Comparison of ENCODE assay signal across 8 mouse cellular contexts in the genomic region with DNA sequence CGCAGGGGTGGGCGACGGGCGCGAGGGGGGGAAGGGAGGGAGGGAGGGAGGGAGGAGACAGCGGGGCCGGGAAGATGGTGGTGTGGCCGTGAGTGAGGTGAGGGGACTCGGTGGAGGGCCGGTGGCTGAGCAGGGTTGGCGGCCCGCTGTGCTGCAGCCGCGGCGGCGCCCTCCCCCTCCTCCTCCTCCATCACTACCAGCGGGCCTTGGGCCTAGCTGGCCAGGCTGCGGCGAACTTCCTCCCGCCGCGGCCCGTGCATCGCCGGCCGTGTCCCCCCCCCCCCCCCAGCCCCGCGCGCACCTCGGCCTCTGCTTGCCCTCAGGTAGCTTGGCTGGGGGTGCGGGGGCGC. TPM values are rescaled to one million over a fixed set of nuclear protein-coding genes. Genes with fewer than 3 reads are reported as not detected.
A peak's percentile ranks its signal among the peaks of the same experiment; 100 is the strongest.
DNase-seq lines count a peak whose midpoint lies in the region; ATAC-seq and TF ChIP-seq lines count a peak whose summit lies in the region.

No protein-coding gene starts in this region.

- peak overlapping the region; percentile 94 for H3K4me3 ChIP-seq in gastrocnemius, adult 2 months
- peak overlapping the region; percentile 76 for H3K4me3 ChIP-seq in forebrain, postnatal 0 days (ENCODE audit: low read depth, low read length)
- peak overlapping the region; percentile 73 for H3K4me3 ChIP-seq in intestine, postnatal 0 days (ENCODE audit: low read depth, low read length)
- peak overlapping the region; percentile 82 for H3K4me3 ChIP-seq in lung, embryonic 16.5 days (ENCODE audit: low read length)

- peaks cover 34% of the 10 kb centered on the region for H3K4me1 ChIP-seq in forebrain, postnatal 0 days (ENCODE audit: insufficient read depth)
- H3K4me1 ChIP-seq in intestine, postnatal 0 days (replicated peaks; ENCODE audit: control insufficient read depth, insufficient read depth, low read length), result 0 out of 2 replicates have a peak, but pooled peaks cover 8% of the 10 kb centered on the region
- peaks cover 39% of the 10 kb centered on the region for H3K4me1 ChIP-seq in lung, embryonic 16.5 days (replicated peaks; ENCODE audit: control insufficient read depth, insufficient read depth, low read length)

- peak; percentile 42 for ATAC-seq in forebrain, postnatal 0 days
- ATAC-seq in intestine, postnatal 0 days, result peak; percentile 39
- peak; percentile 46 for ATAC-seq in lung, embryonic 16.5 days (ENCODE audit: low read depth)

- H3K36me3 ChIP-seq in forebrain, postnatal 0 days (ENCODE audit: insufficient read depth), result peaks cover 15% of the 10 kb centered on the region
- peaks cover under 1% of the 10 kb centered on the region; the same call in 1 of the 2 replicates for H3K36me3 ChIP-seq in intestine, postnatal 0 days (ENCODE audit: control insufficient read depth, insufficient read depth)
- peaks cover 5% of the 10 kb centered on the region; the same call in 1 of the 2 replicates for H3K36me3 ChIP-seq in lung, embryonic 16.5 days (ENCODE audit: control insufficient read depth, insufficient read depth, low read length)

- H3K27me3 ChIP-seq in forebrain, postnatal 0 days (ENCODE audit: insufficient read depth, low read length), result no peaks in the 10 kb centered on the region
- no peaks in the 10 kb centered on the region for H3K27me3 ChIP-seq in intestine, postnatal 0 days (replicated peaks; ENCODE audit: control insufficient read depth, insufficient read depth, low read length)
- no peaks in the 10 kb centered on the region for H3K27me3 ChIP-seq in lung, embryonic 16.5 days (ENCODE audit: control insufficient read depth, insufficient read depth, low read depth, low read length)

- TF ChIP-seq CTCF in gastrocnemius, adult 2 months (IDR thresholded peaks at IDR 0.05), result no peak
- no peak for TF ChIP-seq CTCF in forebrain, postnatal 0 days (IDR thresholded peaks at IDR 0.05; ENCODE audit: low read depth)
- no peak for TF ChIP-seq CTCF in intestine, postnatal 0 days (IDR thresholded peaks at IDR 0.05; ENCODE audit: low read depth)

- H3K9ac ChIP-seq in forebrain, postnatal 0 days, result peak overlapping the region; percentile 83
- H3K9ac ChIP-seq in intestine, postnatal 0 days (ENCODE audit: low read depth, low read length), result peak overlapping the region; percentile 89
- peak overlapping the region; percentile 96 for H3K9ac ChIP-seq in lung, embryonic 16.5 days (ENCODE audit: low read length)

- peak overlapping the region; percentile 92 for H3K27ac ChIP-seq in gastrocnemius, adult 2 months
- peak overlapping the region; percentile 95 for H3K27ac ChIP-seq in forebrain, postnatal 0 days (ENCODE audit: low read depth, low read length)
- H3K27ac ChIP-seq in intestine, postnatal 0 days (ENCODE audit: low read depth, low read length), result peak overlapping the region; percentile 98
- H3K27ac ChIP-seq in lung, embryonic 16.5 days (ENCODE audit: low read length), result peak overlapping the region; percentile 97

- 0% methylated on average over 7 of the region's 32 CpGs for WGBS in forebrain, postnatal 0 days
- 3% methylated on average over 6 of the region's 32 CpGs for WGBS in intestine, postnatal 0 days
- 0% methylated on average over 6 of the region's 32 CpGs for WGBS in lung, embryonic 16.5 days

- DNase-seq in gastrocnemius, adult 2 months, result peak; percentile 70
- no peak for DNase-seq in gastrocnemius, adult 8-10 months (ENCODE audit: low spot score in 2 of 2)
- peak; percentile 73 for DNase-seq in NIH3T3 (ENCODE audit: low read depth)
- DNase-seq in forebrain, postnatal 0 days, result no peak
- DNase-seq in right cerebral cortex, postnatal 36 days (ENCODE audit: low spot score in 2 of 2), result peak; percentile 20 to 43
- no peak for DNase-seq in gastrocnemius, postnatal 36 days

- peak overlapping the region; percentile 95 for H3K4me2 ChIP-seq in forebrain, postnatal 0 days (ENCODE audit: low read depth)
- peak overlapping the region; percentile 86 for H3K4me2 ChIP-seq in intestine, postnatal 0 days (replicated peaks; ENCODE audit: low read depth)
- H3K4me2 ChIP-seq in lung, embryonic 16.5 days (ENCODE audit: low read depth, low read length), result peak overlapping the region; percentile 79

- no peaks in the 10 kb centered on the region for H3K9me3 ChIP-seq in forebrain, postnatal 0 days (ENCODE audit: low read length)
- no peaks in the 10 kb centered on the region for H3K9me3 ChIP-seq in intestine, postnatal 0 days (ENCODE audit: control insufficient read depth)
- H3K9me3 ChIP-seq in lung, embryonic 16.5 days (ENCODE audit: control insufficient read depth, low read length), result no peaks in the 10 kb centered on the region

- intact Hi-C loops in gastrocnemius, adult 2 months (cut with DNase I), result loop anchor here (2.0 kb wide), 1 partner anchor 29 kb away; no protein-coding TSS in a partner anchor
- intact Hi-C loops in gastrocnemius, postnatal 36 days (cut with DNase I), result no loop called here

RNA-seq across cellular contexts. Expression of a gene that starts 2.4 kb away (rescaled TPM):
- total RNA-seq in gastrocnemius, adult 2 months (2021), result 10 to 100 TPM; 49.5 to 56.7 TPM
- total RNA-seq in gastrocnemius, adult 8-10 months (2022), result 10 to 100 TPM; 43.6 to 62.2 (median 47.4) TPM
- total RNA-seq in forebrain, postnatal 0 days (2014; rRNA removed), result 81.2 and 104 TPM in 2 replicates
- polyA plus RNA-seq in forebrain, postnatal 0 days (2015; fragmentation: Nextera tagmentation; extraction: Ambion mirVana), result 37.5 and 48.2 TPM in 2 replicates
- polyA plus RNA-seq in intestine, postnatal 0 days (2015; fragmentation: Nextera tagmentation; extraction: Ambion mirVana), result 37.4 and 38.0 TPM in 2 replicates
- 50.7 and 56.2 TPM in 2 replicates for polyA plus RNA-seq in lung, embryonic 16.5 days (2015; fragmentation: Nextera tagmentation; extraction: Ambion mirVana)
- 10 to 100 TPM; 45.7 to 50.8 TPM for total RNA-seq in gastrocnemius, postnatal 36 days (2021)

RNA-seq across cellular contexts. Expression of a gene that starts 59.5 kb away (rescaled TPM):
- total RNA-seq in gastrocnemius, adult 2 months (2021), result 1 to 10 TPM; 2.1 to 2.3 TPM
- 1 to 10 TPM in 3 of 4 experiments, under 1 TPM in 1; 0.62 to 1.4 (median 1.4) TPM for total RNA-seq in gastrocnemius, adult 8-10 months (2022)
- total RNA-seq in forebrain, postnatal 0 days (2014; rRNA removed), result 0.08 and 0.19 TPM in 2 replicates
- polyA plus RNA-seq in forebrain, postnatal 0 days (2015; fragmentation: Nextera tagmentation; extraction: Ambion mirVana), result 0.33 and 0.40 TPM in 2 replicates
- polyA plus RNA-seq in intestine, postnatal 0 days (2015; fragmentation: Nextera tagmentation; extraction: Ambion mirVana), result 3.8 and 4.0 TPM in 2 replicates
- 26.3 and 27.7 TPM in 2 replicates for polyA plus RNA-seq in lung, embryonic 16.5 days (2015; fragmentation: Nextera tagmentation; extraction: Ambion mirVana)
- total RNA-seq in gastrocnemius, postnatal 36 days (2021), result 1 to 10 TPM; 2.3 to 2.9 TPM

Comparison
In these comparisons a context has a peak if more than half of its experiments do, and no peak if none do; other contexts are left out.
1. DNase-seq: peak in gastrocnemius, adult 2 months (single experiment), NIH3T3 (single experiment) and right cerebral cortex, postnatal 36 days (2 of 2); none in gastrocnemius, adult 8-10 months (0 of 2), forebrain, postnatal 0 days (single experiment) and gastrocnemius, postnatal 36 days (0 of 2).
2. Peak in every context shown above with its lines, with median percentiles within 50 percentile points of each other: H3K27ac ChIP-seq, H3K4me3 ChIP-seq, ATAC-seq, H3K4me2 ChIP-seq and H3K9ac ChIP-seq.